Mouse (Mus musculus): ENCODE measurements around the gene Pcnx2. TPM values are rescaled to one million over a fixed set of nuclear protein-coding genes. Genes with fewer than 3 reads are reported as not detected.

Gene Pcnx2
- polyA plus RNA-seq, 1 experiment from 2014 or later = 0.60 TPM

DNA sequence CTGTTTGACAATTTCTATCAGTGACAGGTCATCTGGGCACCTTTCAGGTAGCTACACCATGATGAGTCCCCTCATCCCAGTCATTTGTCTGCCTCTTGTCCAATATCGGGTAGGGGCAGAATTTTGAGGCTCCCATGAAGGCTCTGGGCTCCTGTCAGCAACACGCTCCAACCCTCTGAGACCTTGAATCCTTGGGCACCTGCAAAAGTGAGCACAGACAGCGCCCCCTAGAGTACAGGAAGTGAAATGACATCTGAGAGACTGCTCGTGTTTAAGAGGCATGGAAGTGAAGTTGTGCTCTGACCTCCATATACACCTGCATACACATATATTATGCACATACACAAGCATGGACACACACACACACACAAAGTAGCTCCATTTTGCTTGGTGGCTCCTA is 179.2 kb downstream of the Pcnx2 start:
- Histone ChIP-seq H3K4me1 (replicated peaks; ENCODE audit: control insufficient read depth, insufficient read depth, low read length) (no peaks in the 10 kb centered on the region), H3K9me3 (ENCODE audit: control insufficient read depth, low read length) (no peaks in the 10 kb centered on the region), H3K9ac (ENCODE audit: low read length) (no peak overlapping the region), H3K27me3 (ENCODE audit: control insufficient read depth, insufficient read depth, low read length) (no peaks in the 10 kb centered on the region), H3K4me3 (ENCODE audit: low read depth, low read length) (no peak overlapping the region), H3K27ac (ENCODE audit: low read depth, low read length) (no peak overlapping the region), H3K4me2 (ENCODE audit: low read depth, low read length, severe bottlenecking) (no peak overlapping the region), H3K36me3 (ENCODE audit: control insufficient read depth, insufficient read depth, low read length) (no peaks in the 10 kb centered on the region)
- DNase-seq (ENCODE audit: low spot score) (no peak), ATAC-seq (replicated peaks; ENCODE audit: low FRiP score) (no peak)
- 64% methylated on average over 4 of the region's 4 CpGs for WGBS

- no peaks in the 10 kb centered on the region for H3K36me3 ChIP-seq (ENCODE audit: control insufficient read depth, insufficient read depth, low read length)
- no peak overlapping the region for H3K4me2 ChIP-seq (ENCODE audit: low read depth, low read length, severe bottlenecking)
- H3K9me3 ChIP-seq (ENCODE audit: control insufficient read depth, low read length) = no peaks in the 10 kb centered on the region
- 45% methylated on average over 7 of the region's 7 CpGs for WGBS
- H3K9ac ChIP-seq (ENCODE audit: low read length) = no peak overlapping the region
- no peaks in the 10 kb centered on the region for H3K27me3 ChIP-seq (ENCODE audit: control insufficient read depth, insufficient read depth, low read length)
- ATAC-seq (replicated peaks; ENCODE audit: low FRiP score) = no peak
- no peak overlapping the region for H3K4me3 ChIP-seq (ENCODE audit: low read depth, low read length)
- DNase-seq (ENCODE audit: low spot score) = no peak
- no peaks in the 10 kb centered on the region for H3K4me1 ChIP-seq (replicated peaks; ENCODE audit: control insufficient read depth, insufficient read depth, low read length)
- H3K27ac ChIP-seq (ENCODE audit: low read depth, low read length) = no peak overlapping the region
Observed at GRCm38 (mm10) chr8:125716613-125717012, 181.5 kb downstream of the Pcnx2 start.

DNA sequence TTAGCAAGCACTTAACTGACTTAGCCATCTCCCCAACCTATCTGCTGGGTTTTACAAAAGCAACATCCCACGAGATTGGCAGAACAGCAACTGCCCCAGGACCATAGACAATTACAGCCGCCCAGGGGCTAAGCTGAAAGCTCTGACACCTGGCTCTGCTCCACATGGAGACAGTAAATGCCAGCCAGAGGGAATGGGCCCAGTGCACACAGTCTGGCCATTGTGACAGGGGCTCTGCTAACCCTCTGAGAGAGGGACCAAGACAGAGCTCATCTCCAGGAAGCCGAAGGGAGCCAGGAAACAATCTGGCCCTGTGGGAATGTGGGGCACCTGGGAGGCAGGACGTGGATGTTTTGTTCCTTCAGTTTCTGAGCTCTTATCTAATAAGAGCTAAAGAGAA is 181.9 kb downstream of the Pcnx2 start:
- ATAC-seq (replicated peaks; ENCODE audit: low FRiP score) = no peak
- Histone ChIP-seq H3K4me2 (ENCODE audit: low read depth, low read length, severe bottlenecking) (no peak overlapping the region), H3K9ac (ENCODE audit: low read length) (no peak overlapping the region), H3K4me1 (replicated peaks; ENCODE audit: control insufficient read depth, insufficient read depth, low read length) (no peaks in the 10 kb centered on the region), H3K9me3 (ENCODE audit: control insufficient read depth, low read length) (no peaks in the 10 kb centered on the region), H3K27me3 (ENCODE audit: control insufficient read depth, insufficient read depth, low read length) (no peaks in the 10 kb centered on the region), H3K27ac (ENCODE audit: low read depth, low read length) (no peak overlapping the region), H3K4me3 (ENCODE audit: low read depth, low read length) (no peak overlapping the region), H3K36me3 (ENCODE audit: control insufficient read depth, insufficient read depth, low read length) (no peaks in the 10 kb centered on the region)
- WGBS = 58% methylated on average over 4 of the region's 4 CpGs
- no peak for DNase-seq (ENCODE audit: low spot score)

- ATAC-seq (replicated peaks; ENCODE audit: low FRiP score) (no peak), DNase-seq (ENCODE audit: low spot score) (no peak)
- 92% methylated on average over 5 of the region's 5 CpGs for WGBS
- no peak overlapping the region for H3K9ac ChIP-seq (ENCODE audit: low read length)
- no peaks in the 10 kb centered on the region for H3K9me3 ChIP-seq (ENCODE audit: control insufficient read depth, low read length)
- no peaks in the 10 kb centered on the region for H3K4me1 ChIP-seq (replicated peaks; ENCODE audit: control insufficient read depth, insufficient read depth, low read length)
- H3K4me3 ChIP-seq (ENCODE audit: low read depth, low read length) = no peak overlapping the region
- no peak overlapping the region for H3K27ac ChIP-seq (ENCODE audit: low read depth, low read length)
- H3K36me3 ChIP-seq (ENCODE audit: control insufficient read depth, insufficient read depth, low read length) = no peaks in the 10 kb centered on the region
- no peaks in the 10 kb centered on the region for H3K27me3 ChIP-seq (ENCODE audit: control insufficient read depth, insufficient read depth, low read length)
- no peak overlapping the region for H3K4me2 ChIP-seq (ENCODE audit: low read depth, low read length, severe bottlenecking)
Observed at GRCm38 (mm10) chr8:125711514-125711913, 186.6 kb downstream of the Pcnx2 start.

DNA sequence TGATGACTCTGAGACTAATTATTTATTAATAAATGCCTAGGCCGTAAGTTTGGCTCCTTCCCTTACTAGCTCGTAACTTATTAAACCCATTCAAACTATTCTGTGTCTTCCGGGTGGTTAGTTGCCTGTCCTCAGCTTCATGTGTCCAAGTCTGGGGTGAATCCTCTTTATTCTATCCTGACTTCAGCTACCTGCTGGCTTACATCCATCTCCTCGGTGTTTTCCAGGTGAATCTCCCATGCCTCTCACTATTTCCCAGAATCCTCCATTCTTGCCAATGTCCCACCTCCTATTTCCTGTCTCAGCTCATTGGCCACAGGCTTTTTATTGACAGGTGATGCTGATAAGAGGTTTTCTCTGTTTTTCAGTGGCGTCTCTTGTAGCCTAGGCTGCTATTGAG is 188.9 kb downstream of the Pcnx2 start:
- Histone ChIP-seq H3K36me3 (ENCODE audit: control insufficient read depth, insufficient read depth, low read length) (no peaks in the 10 kb centered on the region), H3K4me3 (ENCODE audit: low read depth, low read length) (no peak overlapping the region), H3K27ac (ENCODE audit: low read depth, low read length) (no peak overlapping the region), H3K4me1 (replicated peaks; ENCODE audit: control insufficient read depth, insufficient read depth, low read length) (no peaks in the 10 kb centered on the region), H3K9ac (ENCODE audit: low read length) (no peak overlapping the region), H3K9me3 (ENCODE audit: control insufficient read depth, low read length) (no peaks in the 10 kb centered on the region), H3K4me2 (ENCODE audit: low read depth, low read length, severe bottlenecking) (no peak overlapping the region), H3K27me3 (ENCODE audit: control insufficient read depth, insufficient read depth, low read length) (no peaks in the 10 kb centered on the region)
- DNase-seq (ENCODE audit: low spot score) = no peak
- 91% methylated on average over 5 of the region's 5 CpGs for WGBS
- no peak for ATAC-seq (replicated peaks; ENCODE audit: low FRiP score)

DNA sequence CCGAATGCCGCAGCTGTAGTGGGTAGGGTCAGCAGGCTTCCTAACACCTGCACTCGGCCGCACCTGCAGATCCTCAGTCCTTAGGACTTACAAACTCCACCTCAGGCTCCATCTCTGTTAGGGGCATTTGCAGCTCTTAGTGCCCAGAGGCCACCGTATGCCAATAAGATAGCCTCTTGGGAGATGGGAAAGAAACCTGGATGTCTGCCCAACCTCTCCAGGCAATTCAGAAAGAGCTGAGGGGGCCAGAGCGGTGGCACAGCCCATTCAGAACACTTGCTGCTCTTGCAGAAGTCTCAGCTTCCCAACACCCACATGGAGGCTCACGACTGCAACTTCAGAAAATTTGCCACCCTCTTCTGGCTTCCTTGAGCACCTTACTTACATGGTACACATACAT is 192.3 kb downstream of the Pcnx2 start:
- 85% methylated on average over 7 of the region's 7 CpGs for WGBS
- DNase-seq (ENCODE audit: low spot score) = no peak
- H3K9ac ChIP-seq (ENCODE audit: low read length) = no peak overlapping the region
- no peaks in the 10 kb centered on the region for H3K36me3 ChIP-seq (ENCODE audit: control insufficient read depth, insufficient read depth, low read length)
- no peak overlapping the region for H3K4me2 ChIP-seq (ENCODE audit: low read depth, low read length, severe bottlenecking)
- no peaks in the 10 kb centered on the region for H3K27me3 ChIP-seq (ENCODE audit: control insufficient read depth, insufficient read depth, low read length)
- H3K4me3 ChIP-seq (ENCODE audit: low read depth, low read length) = no peak overlapping the region
- H3K9me3 ChIP-seq (ENCODE audit: control insufficient read depth, low read length) = no peaks in the 10 kb centered on the region
- no peak overlapping the region for H3K27ac ChIP-seq (ENCODE audit: low read depth, low read length)
- H3K4me1 ChIP-seq (replicated peaks; ENCODE audit: control insufficient read depth, insufficient read depth, low read length) = 0 out of 2 replicates have a peak, but pooled peaks cover 2% of the 10 kb centered on the region
- no peak for ATAC-seq (replicated peaks; ENCODE audit: low FRiP score)

- no peaks in the 10 kb centered on the region for H3K9me3 ChIP-seq (ENCODE audit: control insufficient read depth, low read length)
- 0 out of 2 replicates have a peak, but pooled peaks cover 2% of the 10 kb centered on the region for H3K4me1 ChIP-seq (replicated peaks; ENCODE audit: control insufficient read depth, insufficient read depth, low read length)
- no peak overlapping the region for H3K9ac ChIP-seq (ENCODE audit: low read length)
- no peaks in the 10 kb centered on the region for H3K36me3 ChIP-seq (ENCODE audit: control insufficient read depth, insufficient read depth, low read length)
- H3K4me2 ChIP-seq (ENCODE audit: low read depth, low read length, severe bottlenecking) = no peak overlapping the region
- H3K4me3 ChIP-seq (ENCODE audit: low read depth, low read length) = no peak overlapping the region
- no peaks in the 10 kb centered on the region for H3K27me3 ChIP-seq (ENCODE audit: control insufficient read depth, insufficient read depth, low read length)
- no peak for ATAC-seq (replicated peaks; ENCODE audit: low FRiP score)
- no peak overlapping the region for H3K27ac ChIP-seq (ENCODE audit: low read depth, low read length)
- WGBS = 81% methylated on average over 6 of the region's 6 CpGs
- DNase-seq (ENCODE audit: low spot score) = no peak
Observed at GRCm38 (mm10) chr8:125704434-125704833, 193.7 kb downstream of the Pcnx2 start.

GRCm38 (mm10) chr8:125702868-125703473 is 195.1 kb downstream of the Pcnx2 start:
- Histone ChIP-seq H3K36me3 (ENCODE audit: control insufficient read depth, insufficient read depth, low read length) (no peaks in the 10 kb centered on the region), H3K4me3 (ENCODE audit: low read depth, low read length) (no peak overlapping the region), H3K27me3 (ENCODE audit: control insufficient read depth, insufficient read depth, low read length) (no peaks in the 10 kb centered on the region), H3K4me1 (replicated peaks; ENCODE audit: control insufficient read depth, insufficient read depth, low read length) (0 out of 2 replicates have a peak, but pooled peaks cover 2% of the 10 kb centered on the region), H3K9ac (ENCODE audit: low read length) (no peak overlapping the region), H3K9me3 (ENCODE audit: control insufficient read depth, low read length) (no peaks in the 10 kb centered on the region; the same call in 1 of the 2 replicates), H3K4me2 (ENCODE audit: low read depth, low read length, severe bottlenecking) (no peak overlapping the region), H3K27ac (ENCODE audit: low read depth, low read length) (no peak overlapping the region)
- ATAC-seq (replicated peaks; ENCODE audit: low FRiP score) = no peak
- WGBS = 76% methylated on average over 15 of the region's 15 CpGs
- DNase-seq (ENCODE audit: low spot score) = no peak
